ENCODE assay signal across 10 mouse cellular contexts in the genomic region with DNA sequence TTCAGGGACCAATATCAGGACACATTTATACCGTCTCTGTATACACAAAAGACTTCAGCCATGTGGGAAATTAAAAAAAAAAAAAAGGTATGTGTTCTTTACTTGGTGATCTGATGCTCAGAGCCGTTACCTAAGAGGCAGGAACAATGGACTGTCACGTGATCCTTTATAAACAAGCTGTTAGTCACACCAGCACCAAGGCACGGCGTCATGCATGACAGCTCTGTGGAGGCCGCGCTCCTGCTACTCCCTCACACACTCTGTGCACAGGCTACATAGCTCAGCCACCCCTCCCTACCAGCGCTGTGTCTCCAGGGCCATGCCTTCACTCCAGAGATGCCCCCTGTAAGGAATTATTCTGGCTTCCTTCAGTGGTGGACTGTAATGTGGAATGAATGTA. TPM values are rescaled to one million over a fixed set of nuclear protein-coding genes. Genes with fewer than 3 reads are reported as not detected.
DNase-seq lines count a peak whose midpoint lies in the region; ATAC-seq and TF ChIP-seq lines count a peak whose summit lies in the region.
"Had no signal": no experiment of that assay in that cellular context is flagged by ENCODE, and none has a peak within 500 bp of the region (broad histone marks: within the 10 kb centered on the region; RNA-seq: fewer than 3 reads in every experiment).

No protein-coding gene starts in this region.

- ATAC-seq in embryonic facial prominence, embryonic 15.5 days (ENCODE audit: insufficient number of reproducible peaks, low FRiP score, low TSS enrichment, low read depth) = peak; percentile 65
- peak; percentile 97 for ATAC-seq in kidney, embryonic 14.5 days (ENCODE audit: low FRiP score, low TSS enrichment)

- no peak overlapping the region for H3K9ac ChIP-seq in embryonic facial prominence, embryonic 15.5 days
- H3K9ac ChIP-seq in kidney, embryonic 14.5 days (ENCODE audit: low read depth, low read length) = no peak overlapping the region

- no peaks in the 10 kb centered on the region for H3K27me3 ChIP-seq in embryonic facial prominence, embryonic 15.5 days
- H3K27me3 ChIP-seq in kidney, embryonic 14.5 days (ENCODE audit: control insufficient read depth, insufficient read depth, low read length) = no peaks in the 10 kb centered on the region
- no peaks in the 10 kb centered on the region for H3K27me3 ChIP-seq in myocyte (ENCODE audit: control insufficient read depth, insufficient read depth, insufficient read length)

- 27% methylated on average over 8 of the region's 8 CpGs for whole genome bisulfite sequencing in embryonic facial prominence, embryonic 15.5 days
- 6% methylated on average over 8 of the region's 8 CpGs for WGBS in kidney, embryonic 14.5 days

- no peak overlapping the region for H3K4me2 ChIP-seq in embryonic facial prominence, embryonic 15.5 days (replicated peaks)
- H3K4me2 ChIP-seq in kidney, embryonic 14.5 days (replicated peaks; ENCODE audit: low read depth, low read length) = peak overlapping the region; percentile 17
- no peak overlapping the region for H3K4me2 ChIP-seq in myocyte (ENCODE audit: low read depth)

- no peak for DNase-seq in layer of hippocampus, adult 2 months (ENCODE audit: low spot score in 2 of 2)
- DNase-seq in layer of hippocampus, adult 11-12 months (ENCODE audit: low spot score) = no peak
- no peak for DNase-seq in gastrocnemius, postnatal 14 days
- DNase-seq in spleen, adult 18-20 months = no peak
- DNase-seq in urinary bladder, postnatal 25 days (ENCODE audit: low spot score) = no peak
- DNase-seq: cerebellum, postnatal 14 days had no signal

- intact Hi-C loops in gastrocnemius, postnatal 14 days (cut with DNase I; ENCODE audit: low total_unique reads) = no loop called here

- no peak for TF ChIP-seq CTCF in layer of hippocampus, adult 2 months (conservative IDR thresholded peaks at IDR 0.05)

- no peaks in the 10 kb centered on the region for H3K9me3 ChIP-seq in embryonic facial prominence, embryonic 15.5 days (replicated peaks)
- no peaks in the 10 kb centered on the region for H3K9me3 ChIP-seq in kidney, embryonic 14.5 days (ENCODE audit: control insufficient read depth, low read length)

- H3K4me3 ChIP-seq in layer of hippocampus, adult 2 months = no peak overlapping the region
- no peak overlapping the region for H3K4me3 ChIP-seq in embryonic facial prominence, embryonic 15.5 days (replicated peaks)
- no peak overlapping the region for H3K4me3 ChIP-seq in kidney, embryonic 14.5 days (ENCODE audit: low read length)
- H3K4me3 ChIP-seq in myocyte = no peak overlapping the region
- H3K4me3 ChIP-seq: left cerebral cortex, adult 2 months had no signal

- peak overlapping the region; percentile 39; the same call in 1 of the 2 replicates for H3K27ac ChIP-seq in layer of hippocampus, adult 2 months
- H3K27ac ChIP-seq in embryonic facial prominence, embryonic 15.5 days (replicated peaks) = no peak overlapping the region
- H3K27ac ChIP-seq in kidney, embryonic 14.5 days (ENCODE audit: low read depth, low read length) = peak overlapping the region; percentile 73; the same call in 1 of the 2 replicates
- H3K27ac ChIP-seq: left cerebral cortex, adult 2 months had no signal

- no peaks in the 10 kb centered on the region for H3K36me3 ChIP-seq in embryonic facial prominence, embryonic 15.5 days
- H3K36me3 ChIP-seq in kidney, embryonic 14.5 days (ENCODE audit: control insufficient read depth, insufficient read depth, low read length) = no peaks in the 10 kb centered on the region
- no peaks in the 10 kb centered on the region for H3K36me3 ChIP-seq in myocyte (ENCODE audit: control insufficient read depth, insufficient read depth)

- TF ChIP-seq POLR2A in myocyte (IDR thresholded peaks at IDR 0.05; ENCODE audit: insufficient read length, low read depth) = no peak

- no peaks in the 10 kb centered on the region for H3K79me2 ChIP-seq in myocyte (ENCODE audit: control insufficient read depth, insufficient read depth)

- H3K4me1 ChIP-seq in embryonic facial prominence, embryonic 15.5 days = peaks cover 7% of the 10 kb centered on the region; the same call in 1 of the 2 replicates
- H3K4me1 ChIP-seq in kidney, embryonic 14.5 days (ENCODE audit: control insufficient read depth, insufficient read depth, low read length) = peaks cover 20% of the 10 kb centered on the region; the same call in 1 of the 2 replicates

- H3ac ChIP-seq in myocyte (ENCODE audit: control insufficient read depth, insufficient read length) = no peak overlapping the region

TF ChIP-seq in myocyte, 11 proteins besides CTCF, POLR2A, EP300 and RAD21:
- TF ChIP-seq SRF (IDR thresholded peaks at IDR 0.05; ENCODE audit: control insufficient read depth, insufficient read length, low read depth) (no peak), MYOG (IDR thresholded peaks at IDR 0.05; ENCODE audit: control insufficient read depth in 1 of 3, insufficient read depth in 1 of 3, insufficient read length in 2 of 3, low read depth in 2 of 3) (no peak), E2F4 (IDR thresholded peaks at IDR 0.05; ENCODE audit: insufficient read depth) (no peak), USF1 (IDR thresholded peaks at IDR 0.05; ENCODE audit: low read depth) (peak; percentile 51), MYOD1 (IDR thresholded peaks at IDR 0.05; ENCODE audit: control insufficient read depth in 1 of 3, insufficient read length in 2 of 3, low read depth in 2 of 3) (no peak)
TF ChIP-seq in myocyte: peak in this region for 1.

RNA-seq across cellular contexts. Expression of a gene that starts 34.7 kb away (rescaled TPM):
- total RNA-seq in layer of hippocampus, adult 2 months (2021) = 10 to 100 TPM; 39.6 TPM
- polyA plus RNA-seq in embryonic facial prominence, embryonic 15.5 days (2015; fragmentation: Nextera tagmentation; extraction: Ambion mirVana) = 11.2 and 12.0 TPM in 2 replicates
- polyA plus RNA-seq in kidney, embryonic 14.5 days (2014; fragmentation: Nextera tagmentation; extraction: Ambion mirVana) = 7.1 and 14.3 TPM in 2 replicates
- polyA plus RNA-seq in myocyte (2012; fragmentation: generic; extraction: Trizol) = 0.31 TPM
- 1 to 10 TPM; 2.3 TPM for total RNA-seq in gastrocnemius, postnatal 14 days (2021)
